Mouse (Mus musculus): ENCODE measurements around the gene Gm21973.
A peak's percentile ranks its signal among the peaks of the same experiment; 100 is the strongest.

The Gm21973 gene

DNA sequence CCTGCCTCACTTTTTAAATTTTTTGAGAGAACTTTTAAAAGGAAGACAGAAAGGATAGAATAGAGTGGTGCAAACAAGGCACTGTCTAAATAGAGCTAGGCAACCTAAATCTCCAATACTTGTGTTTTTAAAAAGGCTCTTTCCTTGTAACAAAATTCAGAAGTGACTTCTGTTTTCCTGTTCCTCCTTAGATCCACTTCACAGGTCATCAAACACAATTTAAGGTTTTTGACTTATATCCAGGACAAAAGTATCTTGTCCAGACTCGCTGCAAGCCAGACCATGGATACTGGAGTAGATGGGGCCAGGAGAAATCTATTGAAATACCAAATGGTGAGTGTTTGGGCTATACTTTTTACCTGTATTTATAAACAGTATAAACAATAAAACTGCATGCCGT is at the start of gene Gm21973:
Gene Gm21973, plus strand, starts transcription at position 301 of the 400 bp plus-strand sequence.
- DNase-seq (ENCODE audit: inconsistent ontology term), result no peak

DNA sequence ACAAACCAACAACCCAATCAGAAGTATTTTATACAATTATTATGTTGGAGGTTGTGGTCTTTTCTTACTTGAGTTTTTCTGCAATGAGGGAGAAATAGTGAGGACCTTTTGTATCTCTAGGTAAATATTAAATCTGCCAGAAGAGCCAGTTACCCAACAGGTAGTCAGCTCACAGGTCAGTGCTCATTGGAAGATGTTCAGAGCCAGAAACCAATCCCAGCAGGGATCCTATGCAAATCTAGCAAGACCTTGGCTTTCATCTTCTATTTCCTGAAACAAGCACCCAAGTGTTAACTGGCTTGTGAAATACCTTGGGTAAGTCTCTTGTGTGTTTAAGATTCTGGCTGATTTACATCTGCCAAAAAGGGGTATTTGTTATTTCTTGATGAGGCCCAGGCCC is 48.8 kb upstream of the Gm21973 start:
- DNase-seq (ENCODE audit: inconsistent ontology term), result no peak

DNA sequence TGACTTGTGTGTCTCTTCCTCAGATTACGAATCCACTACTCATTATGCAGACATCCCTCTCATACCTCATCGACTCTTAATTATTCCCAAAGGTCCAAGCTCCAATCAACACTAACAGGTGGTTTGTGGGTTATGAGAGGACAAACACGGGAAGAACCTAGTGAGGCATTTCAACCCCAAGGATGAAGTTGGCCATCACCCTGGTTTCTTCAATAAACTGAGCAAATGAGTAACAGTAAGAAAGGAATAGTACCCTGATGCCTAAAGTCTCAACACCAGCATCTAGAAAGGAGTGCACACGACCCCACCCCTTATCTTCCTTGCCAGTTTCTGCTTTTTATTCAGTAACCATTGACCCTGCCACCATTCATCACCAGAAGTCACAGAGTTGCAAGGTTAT is 47.7 kb upstream of the Gm21973 start:
- no peak for DNase-seq (ENCODE audit: inconsistent ontology term)

DNA sequence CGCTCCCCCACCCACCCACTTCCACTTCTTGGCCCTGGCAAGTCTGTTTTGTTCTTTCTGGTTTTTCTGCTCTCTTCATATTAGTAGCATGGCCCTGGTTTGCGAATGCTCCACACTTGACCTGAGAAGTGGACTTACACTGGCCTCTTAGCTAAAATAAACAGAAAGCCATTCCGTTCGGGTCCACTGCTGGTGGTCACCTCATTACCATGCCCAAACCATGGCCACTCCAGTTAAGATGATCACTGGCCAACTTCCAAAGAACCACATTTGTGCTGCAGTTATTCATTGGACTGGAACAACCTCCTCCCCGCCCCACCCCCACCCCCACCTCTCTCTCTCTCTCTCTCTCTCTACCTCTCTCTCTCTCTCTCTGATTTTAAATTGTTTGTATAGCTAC is 43.6 kb upstream of the Gm21973 start:
- DNase-seq (ENCODE audit: inconsistent ontology term), result no peak

DNA sequence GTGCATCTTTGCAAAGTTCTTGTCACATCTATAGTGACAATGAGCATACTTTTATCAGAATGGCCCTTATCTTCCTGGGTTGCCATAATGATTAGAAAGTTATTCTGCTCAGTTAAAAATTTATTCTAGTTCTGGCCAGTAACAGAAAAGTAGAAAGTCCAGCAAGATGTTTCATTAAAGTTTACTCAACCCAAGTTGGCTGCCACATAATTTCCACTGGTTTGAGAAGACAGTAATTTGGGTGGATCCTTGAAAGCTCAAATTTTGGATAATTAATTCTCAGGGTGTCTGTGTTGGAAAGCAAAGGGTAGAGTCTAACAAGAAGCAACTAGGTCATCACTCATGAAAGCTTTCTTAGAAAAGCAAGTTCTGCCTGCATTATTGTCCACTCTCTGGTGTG is 41.5 kb upstream of the Gm21973 start:
- no peak for DNase-seq (ENCODE audit: inconsistent ontology term)

DNA sequence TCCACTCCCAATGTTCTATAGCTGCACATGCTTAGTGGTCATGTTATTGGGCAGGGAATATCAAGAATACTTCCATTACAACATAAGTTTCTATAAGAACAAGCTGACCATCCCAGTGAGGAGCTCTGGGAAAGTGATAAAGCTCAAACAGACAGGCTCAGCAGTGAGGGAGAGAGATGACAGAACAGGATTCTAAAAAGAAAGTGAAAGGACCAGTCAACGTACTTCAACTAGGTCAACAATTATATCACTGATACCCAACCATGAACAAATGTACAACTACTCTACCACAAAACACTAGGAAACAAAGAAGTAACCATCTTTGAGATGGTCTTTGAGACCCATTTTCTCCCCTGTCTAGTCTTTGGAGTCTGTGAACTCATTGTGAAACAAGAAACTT is 28.6 kb upstream of the Gm21973 start:
- DNase-seq (ENCODE audit: inconsistent ontology term), result no peak

DNA sequence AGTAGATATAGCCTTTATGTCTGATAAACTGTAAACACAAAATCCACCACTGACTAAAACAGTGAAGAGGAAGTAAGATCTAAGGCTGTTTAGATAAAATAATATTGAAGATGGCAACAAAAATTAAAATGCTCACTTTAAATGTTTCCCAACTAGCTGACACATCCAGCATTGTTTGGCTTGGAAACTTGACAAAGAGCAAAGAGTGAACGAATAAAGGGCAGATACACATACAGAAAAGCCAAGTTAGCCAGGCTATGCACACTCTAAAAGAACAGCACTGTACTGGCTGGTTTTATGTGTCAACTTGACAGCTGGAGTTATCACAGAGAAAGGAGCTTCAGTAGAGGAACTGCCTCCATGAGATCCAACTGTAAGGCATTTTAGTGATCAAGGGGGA is 27.1 kb upstream of the Gm21973 start:
- peak; percentile 4 for DNase-seq (ENCODE audit: inconsistent ontology term)

DNA sequence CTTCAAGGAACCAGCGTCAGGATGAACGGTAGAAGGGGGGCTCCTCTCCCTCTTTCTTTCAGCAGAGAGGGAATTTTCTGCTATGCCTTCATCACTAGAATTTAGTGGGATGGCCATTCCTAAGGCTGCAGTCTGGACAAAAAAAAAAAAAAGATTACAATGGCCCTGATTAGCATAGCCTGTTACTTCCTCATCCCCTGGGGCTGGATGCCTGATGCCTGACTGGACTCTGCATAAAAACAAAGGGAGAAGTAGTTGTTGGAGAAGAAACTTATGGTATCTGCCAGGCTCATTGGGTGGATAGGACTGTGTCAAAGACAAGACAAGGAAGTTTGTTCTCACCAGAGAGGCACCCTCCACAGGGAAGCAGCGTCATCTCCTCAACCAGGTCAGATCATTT is 25.7 kb upstream of the Gm21973 start:
- DNase-seq (ENCODE audit: inconsistent ontology term), result peak; percentile 67

DNA sequence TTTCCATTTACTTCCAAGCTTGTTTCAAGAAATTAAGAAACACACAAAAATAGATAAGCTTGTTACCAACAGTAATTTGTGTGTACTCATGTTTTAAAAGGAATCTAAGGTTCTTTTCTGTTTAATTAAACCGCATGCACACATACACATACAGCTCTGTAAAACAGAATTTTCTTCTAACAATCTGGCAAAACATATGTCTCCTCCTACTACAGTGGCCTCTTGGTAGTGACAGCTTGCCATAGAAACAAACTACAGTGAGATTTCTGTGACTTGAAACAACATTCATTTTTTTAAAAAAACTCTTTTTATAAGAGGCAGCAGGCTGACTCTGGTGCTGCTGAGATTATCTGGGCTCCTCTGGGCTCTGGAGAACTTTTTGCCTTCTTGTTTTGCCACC is 18.7 kb upstream of the Gm21973 start:
- DNase-seq (ENCODE audit: inconsistent ontology term), result no peak

DNA sequence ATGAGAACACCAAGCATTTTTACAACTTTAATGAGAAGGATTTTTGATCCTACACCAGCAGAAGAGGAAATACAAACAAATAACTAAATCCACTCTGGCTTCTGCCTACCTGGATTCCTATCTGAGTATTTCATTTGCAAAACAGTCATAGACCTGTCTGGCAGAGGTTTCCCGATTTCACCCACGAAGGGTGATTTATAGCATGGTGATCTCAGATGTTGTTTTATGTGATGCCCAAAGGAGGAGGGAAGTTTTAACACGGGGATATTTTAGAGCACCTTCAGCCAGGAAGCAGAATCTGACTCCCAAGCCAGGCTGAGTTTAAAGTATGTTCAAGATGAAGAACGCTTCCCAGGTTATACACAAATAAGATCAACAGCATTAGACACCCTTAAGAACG is 13.4 kb upstream of the Gm21973 start:
- no peak for DNase-seq (ENCODE audit: inconsistent ontology term)

DNA sequence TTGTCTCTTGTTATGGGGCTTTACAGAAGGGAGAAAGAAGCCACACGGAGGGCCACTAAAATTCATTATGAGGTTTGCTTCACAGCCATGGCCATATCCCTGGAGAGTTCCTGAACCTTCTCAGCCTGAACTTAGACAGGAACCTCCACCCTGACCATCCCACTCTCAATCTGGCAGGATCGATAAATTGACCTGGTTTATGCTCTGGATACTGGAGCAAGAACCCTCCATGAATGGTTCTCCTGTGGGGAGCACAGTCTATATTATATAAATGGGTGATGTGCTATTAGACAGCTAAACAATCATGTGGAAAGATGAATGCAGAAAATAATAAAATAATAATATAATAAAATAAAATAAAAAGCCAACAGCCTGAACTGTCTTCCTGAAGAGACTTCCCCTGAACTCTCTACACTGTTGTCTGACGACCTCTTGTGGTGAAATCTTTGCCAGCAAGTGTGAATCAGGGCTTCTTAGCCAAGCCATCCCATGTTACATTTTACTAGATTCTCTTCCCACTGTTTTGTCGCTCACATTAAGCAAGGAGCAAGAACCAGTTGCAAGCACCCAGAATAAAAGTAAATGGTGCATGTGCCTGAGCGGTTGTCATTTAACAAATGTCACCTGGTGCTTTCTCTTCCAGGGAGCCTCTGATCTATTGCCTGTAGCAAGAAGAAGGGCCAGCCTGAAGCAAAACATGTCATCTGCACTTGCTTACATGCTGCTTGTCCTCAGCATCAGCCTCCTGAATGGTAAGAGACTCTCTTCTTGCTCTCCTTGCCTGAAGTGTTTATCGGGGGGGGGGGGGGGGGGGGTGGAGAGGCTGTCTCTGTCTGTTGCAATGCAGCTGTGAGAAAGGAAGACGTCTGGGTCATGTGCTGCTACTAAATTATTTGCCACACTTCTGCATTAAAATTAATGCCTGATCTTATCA is 11.4 kb upstream of the Gm21973 start:
- peak; percentile 35 for DNase-seq (ENCODE audit: inconsistent ontology term)

DNA sequence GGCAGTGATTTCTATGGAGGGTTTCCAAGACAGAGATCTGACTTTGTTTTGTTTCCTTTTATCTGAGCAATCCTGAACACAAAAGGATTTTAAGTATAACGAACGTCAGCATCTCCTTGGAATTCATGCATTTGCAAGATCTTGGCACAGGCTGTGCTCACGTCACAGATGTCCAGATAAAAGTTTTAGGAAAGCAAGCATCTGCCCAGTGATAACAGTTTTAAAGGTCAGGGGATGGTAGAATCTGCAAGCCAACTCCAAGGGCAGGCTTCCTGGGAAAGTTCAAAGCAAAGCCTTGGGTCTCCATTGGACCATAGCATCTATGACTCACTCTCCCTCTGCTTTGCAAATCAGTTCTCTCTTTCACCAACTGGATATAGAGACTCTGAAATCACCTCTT is 5.4 kb downstream of the Gm21973 start:
- no peak for DNase-seq (ENCODE audit: inconsistent ontology term)

DNA sequence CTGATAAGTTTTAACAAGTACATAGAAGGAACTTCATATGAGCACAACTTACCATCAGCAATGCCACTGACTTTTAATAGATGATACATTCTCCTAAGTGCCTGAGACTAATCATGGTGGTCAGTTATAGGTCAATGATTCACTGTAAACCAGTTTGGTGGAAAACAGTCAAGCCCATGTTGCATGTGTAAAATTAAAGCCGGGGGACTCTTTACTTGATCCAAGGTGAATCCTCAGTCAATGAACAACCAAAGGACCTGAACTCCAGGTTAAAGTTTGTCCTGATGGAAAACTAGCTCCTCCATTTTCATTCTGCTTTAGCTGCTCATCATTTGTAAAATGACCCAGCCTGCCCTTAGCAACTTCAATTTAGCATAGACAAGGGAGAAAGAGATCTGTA is 7.4 kb downstream of the Gm21973 start:
- no peak for DNase-seq (ENCODE audit: inconsistent ontology term)

DNA sequence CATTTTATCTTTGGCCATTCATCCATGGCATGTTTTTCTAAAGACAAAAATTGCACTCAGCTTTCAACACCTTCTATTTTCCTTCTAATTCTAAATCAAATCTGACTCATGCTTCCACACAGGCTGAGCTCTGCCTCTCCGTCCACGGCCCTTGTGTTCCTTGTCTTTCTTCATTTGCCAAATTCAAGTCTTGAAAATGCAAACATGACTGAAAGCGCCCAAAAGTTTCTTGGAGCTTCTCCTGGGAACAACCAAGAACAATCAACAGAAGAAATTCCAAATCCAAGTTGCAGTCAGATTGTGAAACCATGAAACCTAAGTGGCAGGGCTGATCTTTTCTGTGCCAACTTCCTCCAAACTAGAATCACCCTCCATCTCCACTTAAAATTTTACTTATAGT is 13.4 kb downstream of the Gm21973 start:
- peak; percentile 32 for DNase-seq (ENCODE audit: inconsistent ontology term)

DNA sequence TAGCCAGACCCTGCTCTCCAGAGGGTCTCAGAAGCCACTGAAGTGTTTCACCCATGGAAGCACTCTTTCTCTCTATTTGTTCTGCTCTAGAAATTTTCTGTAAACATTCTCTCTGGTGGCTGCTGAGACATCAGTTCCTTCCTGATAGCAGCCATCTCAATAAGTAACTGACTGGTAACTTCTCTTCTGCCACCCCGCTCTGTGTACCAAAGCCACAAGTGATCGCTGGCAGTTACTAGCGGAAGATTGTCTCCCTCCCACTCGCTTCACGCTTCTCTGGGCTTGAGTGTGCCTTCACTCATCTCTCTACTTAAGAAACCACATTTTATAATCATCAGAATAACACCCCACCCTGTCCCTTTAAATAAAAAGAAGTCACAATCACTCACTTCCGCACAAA is 21.9 kb downstream of the Gm21973 start:
- DNase-seq (ENCODE audit: inconsistent ontology term), result no peak

DNA sequence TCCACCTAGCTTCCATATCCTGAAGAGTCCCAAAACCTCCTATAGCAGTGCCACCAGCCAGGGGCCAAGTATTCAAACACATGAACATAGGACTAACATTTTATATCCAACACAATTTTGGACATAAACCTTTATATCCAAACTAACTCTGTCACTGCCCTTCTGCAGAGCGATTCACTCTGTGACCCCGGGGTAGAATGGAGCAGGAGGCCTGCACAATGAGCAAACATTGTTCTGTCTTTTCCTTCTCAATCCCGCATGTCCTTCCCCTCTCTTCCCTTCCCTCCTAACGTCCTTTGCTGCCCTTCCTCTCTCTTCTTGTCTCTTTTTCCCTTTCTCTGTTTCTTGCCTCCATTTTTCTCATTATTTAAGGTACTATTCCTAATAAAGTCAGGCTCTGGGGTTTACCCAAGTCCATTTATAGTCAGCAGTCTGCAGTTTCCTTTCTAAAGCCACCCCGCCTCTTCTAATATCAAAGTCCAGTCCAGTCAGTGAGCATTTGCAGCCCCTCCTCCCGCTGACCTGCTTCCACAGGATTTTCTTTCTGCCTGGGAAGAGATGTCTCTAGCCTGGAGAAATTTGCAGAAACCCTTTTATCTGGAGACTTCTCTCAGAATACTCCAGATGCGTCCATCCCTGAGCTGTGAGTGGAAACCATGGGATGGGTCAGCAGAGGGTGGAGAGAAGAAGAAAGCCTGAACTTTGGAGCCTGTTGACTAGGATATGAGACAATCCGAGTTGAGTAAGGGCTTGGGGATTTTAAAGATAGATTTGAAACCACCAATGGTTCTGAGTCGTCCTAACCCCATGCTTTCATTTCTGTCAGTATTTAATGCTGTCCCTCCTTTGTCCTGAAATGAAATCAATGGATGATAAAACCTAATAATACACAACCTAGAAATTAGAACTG is 33.1 kb downstream of the Gm21973 start, which contains the start of gene Agxt2:
Gene Agxt2, plus strand, starts transcription at position 494 of the 910 bp plus-strand sequence.
- no peak for DNase-seq (ENCODE audit: inconsistent ontology term)

DNA sequence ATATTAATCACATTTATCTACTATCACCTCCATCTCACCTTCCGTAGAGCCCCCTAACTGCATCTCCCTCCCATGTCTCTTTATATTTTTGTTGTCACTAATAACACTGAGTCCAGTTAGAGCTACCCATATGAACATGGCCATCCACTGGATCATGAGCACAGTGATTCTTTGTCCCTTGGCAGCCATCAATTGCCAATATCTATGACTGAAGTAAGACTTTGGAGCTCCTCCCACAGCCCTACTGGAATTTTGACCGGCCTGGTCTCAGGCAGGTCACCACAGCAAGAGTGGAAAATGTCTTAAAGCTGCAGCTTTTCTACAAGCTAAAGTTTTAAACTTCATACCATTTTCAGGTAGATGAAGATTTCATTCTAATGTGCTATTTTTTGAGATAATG is 41.2 kb downstream of the Gm21973 start:
- no peak for DNase-seq (ENCODE audit: inconsistent ontology term)

DNA sequence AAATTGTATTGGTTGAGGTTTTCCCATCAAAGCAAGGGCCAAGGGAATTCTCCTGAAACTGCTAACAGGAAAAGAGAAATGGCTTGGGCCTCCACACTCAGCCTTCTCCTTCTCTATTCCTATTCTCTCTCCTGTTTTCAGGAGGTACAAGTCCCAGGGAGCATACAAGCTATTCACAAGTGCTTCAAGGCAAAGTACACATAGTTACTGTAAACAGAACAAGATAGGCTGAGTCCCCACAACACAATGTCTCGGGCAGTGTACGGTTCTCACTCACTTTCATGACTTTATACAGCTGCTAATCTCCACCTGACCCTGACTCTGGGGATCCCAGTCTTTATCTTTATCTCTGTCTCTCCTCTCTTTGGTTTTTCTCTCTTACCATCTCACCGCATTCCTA is 50.2 kb downstream of the Gm21973 start:
- no peak for DNase-seq (ENCODE audit: inconsistent ontology term)

DNA sequence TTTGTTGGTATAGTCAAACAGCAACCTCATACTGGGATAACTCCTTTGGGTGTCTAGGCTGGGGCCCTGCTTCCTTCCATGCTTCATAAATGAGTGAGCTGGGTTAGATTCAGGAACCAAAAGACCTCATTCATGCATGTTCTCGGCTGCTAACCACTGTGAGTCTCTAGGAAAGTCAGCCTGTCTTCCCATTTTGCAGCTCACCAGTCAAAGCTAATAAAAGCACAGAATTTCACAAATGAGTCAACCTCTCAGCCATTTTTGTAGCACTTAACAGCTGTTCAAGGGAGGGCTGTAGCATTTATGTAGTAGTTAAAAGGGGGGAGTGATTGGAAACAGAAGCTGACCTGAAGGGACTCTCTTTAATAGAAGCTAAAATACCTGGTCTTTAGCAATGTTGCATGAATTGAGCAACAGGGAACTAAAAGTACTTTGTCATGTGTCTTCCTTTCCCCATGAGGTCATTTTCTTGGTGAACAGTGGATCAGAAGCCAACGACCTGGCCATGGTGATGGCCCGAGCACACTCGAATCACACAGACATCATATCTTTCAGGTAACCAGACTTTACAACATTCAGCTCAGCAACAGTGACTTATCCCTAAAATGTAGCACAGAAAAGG is 53.3 kb downstream of the Gm21973 start:
- no peak for DNase-seq (ENCODE audit: inconsistent ontology term)

DNA sequence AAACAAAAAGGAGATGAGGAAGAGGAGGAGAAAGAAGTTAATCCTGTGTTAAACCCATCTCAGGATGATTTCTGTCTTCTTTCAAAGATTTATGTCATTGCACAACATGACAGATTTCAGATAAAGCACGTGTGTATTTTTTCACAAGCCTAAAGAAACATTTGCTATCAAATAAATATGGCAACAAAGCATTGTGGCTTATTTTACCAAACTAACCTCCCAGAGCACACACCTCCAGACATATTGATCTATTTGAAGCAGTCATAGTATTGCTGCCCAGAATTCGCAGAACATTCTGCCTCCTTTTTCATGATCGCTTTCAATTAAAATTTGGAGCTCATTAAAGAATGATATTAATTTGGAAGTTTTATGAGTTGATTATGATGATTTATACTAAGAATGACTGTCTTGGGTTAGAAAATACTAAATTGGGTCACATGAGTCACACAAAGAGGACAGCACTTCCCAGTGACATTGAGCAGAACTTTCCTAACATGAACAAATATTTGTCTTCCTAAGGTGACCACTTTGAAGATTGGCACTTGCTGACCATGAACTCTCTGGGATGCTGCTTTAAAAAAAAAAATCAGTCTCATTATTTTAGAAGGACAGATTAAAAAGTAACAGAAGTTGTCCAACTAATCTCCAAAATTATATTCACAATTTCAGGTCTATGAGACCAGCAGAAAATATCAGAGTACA is 54.7 kb downstream of the Gm21973 start:
- DNase-seq (ENCODE audit: inconsistent ontology term), result no peak

DNA sequence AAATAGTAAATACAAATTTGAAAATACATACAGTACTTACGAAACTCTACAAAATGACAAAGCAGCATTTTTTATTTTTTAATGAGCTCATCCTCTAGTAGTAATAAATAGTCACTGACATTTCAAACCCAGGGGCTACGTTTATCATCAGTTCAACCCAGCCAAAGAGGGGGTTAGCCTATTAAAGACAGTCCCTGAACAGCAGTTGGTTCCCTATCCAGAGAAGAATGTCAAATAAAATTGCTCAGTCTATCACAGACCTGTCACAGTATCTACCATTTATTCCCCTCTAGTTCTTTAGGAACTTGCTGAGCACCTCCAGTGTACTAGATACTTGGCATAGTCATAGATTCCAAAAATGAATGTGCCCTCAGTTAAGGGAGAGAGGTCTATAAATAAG is 62.1 kb downstream of the Gm21973 start:
- no peak for DNase-seq (ENCODE audit: inconsistent ontology term)

DNA sequence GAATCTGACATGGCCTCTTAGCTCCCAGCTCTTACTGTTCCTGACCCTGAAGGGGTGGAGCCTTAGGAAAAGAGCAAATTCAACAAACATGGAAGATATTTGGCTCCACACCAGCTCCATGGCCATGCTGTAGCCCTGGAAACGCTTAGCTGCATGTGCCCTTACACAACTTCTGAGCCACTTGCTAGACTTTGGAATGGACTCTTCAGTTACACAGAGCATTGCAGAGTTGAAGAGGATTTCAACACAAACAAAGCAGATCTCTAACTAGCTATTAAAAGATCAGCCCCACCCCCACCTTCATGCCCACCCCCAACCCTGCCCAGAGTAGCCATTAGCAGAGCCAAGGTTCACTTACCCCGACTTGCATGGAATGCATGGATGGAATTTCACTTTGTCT is 74.6 kb downstream of the Gm21973 start:
- DNase-seq (ENCODE audit: inconsistent ontology term), result peak; percentile 65

Data from Muller cell, postnatal 12 days (primary cell).